Mouse (Mus musculus): ENCODE results near the gene Sowaha. TPM values are rescaled to one million over a fixed set of nuclear protein-coding genes. Genes with fewer than 3 reads are reported as not detected.

Sowaha gene
- polyA plus RNA-seq, 1 experiment from 2014 or later = 1.5 TPM

DNA sequence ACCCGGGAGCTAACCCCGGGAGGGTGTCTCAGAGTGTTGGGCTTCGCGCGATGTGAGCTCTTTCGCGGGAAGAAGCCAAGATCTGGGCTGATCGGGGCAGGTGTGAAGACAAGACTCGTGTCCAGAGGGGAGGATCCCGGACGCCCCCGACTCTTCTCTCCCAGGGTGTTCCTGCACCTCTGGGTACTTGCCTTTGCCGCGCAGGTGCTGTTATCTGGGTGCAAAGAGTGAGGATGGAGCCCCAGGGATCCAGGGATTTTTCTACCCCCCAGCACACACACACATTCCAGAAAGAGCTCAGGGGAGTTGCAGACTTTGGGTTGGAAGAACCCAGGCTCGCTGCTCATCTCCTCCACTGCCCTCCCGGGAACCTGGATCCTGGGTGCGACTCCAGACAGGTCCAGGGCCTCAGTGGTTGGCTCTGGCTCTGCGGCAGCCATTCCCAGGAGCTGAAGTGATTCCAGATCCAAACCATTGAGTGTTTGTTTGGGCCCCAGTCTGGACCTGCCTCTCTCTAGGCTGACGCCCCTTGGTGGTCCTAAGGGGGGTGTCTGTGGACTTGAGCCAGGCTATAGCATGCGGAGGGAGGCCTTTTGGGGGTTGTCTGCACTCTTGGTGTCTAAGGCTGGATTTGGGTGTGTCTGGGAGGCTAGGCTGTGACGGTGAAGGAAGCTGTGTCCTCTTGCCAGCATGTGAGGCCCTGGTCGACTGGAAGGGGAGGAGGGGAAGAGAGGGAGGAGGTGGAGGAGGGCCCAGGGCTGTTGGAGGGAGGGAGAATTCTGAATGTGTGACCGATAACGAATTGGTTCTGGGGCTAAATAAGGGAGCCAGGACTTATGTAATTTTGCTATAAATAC, 40.3 kb upstream of the Sowaha start:
- peak; percentile 51 for ATAC-seq (ENCODE audit: insufficient number of reproducible peaks, low FRiP score, low TSS enrichment, low read depth)
- peak overlapping the region; percentile 93 for H3K27ac ChIP-seq (replicated peaks)
- H3K36me3 ChIP-seq = no peaks in the 10 kb centered on the region
- peaks cover 68% of the 10 kb centered on the region for H3K4me1 ChIP-seq
- no peaks in the 10 kb centered on the region for H3K9me3 ChIP-seq (replicated peaks)
- H3K27me3 ChIP-seq = no peaks in the 10 kb centered on the region
- H3K9ac ChIP-seq = peak overlapping the region; percentile 69
- under 1% methylated on average over 24 of the region's 24 CpGs for WGBS
- peak overlapping the region; percentile 78 for H3K4me2 ChIP-seq (replicated peaks)
- H3K4me3 ChIP-seq (replicated peaks) = peak overlapping the region; percentile 81

DNA sequence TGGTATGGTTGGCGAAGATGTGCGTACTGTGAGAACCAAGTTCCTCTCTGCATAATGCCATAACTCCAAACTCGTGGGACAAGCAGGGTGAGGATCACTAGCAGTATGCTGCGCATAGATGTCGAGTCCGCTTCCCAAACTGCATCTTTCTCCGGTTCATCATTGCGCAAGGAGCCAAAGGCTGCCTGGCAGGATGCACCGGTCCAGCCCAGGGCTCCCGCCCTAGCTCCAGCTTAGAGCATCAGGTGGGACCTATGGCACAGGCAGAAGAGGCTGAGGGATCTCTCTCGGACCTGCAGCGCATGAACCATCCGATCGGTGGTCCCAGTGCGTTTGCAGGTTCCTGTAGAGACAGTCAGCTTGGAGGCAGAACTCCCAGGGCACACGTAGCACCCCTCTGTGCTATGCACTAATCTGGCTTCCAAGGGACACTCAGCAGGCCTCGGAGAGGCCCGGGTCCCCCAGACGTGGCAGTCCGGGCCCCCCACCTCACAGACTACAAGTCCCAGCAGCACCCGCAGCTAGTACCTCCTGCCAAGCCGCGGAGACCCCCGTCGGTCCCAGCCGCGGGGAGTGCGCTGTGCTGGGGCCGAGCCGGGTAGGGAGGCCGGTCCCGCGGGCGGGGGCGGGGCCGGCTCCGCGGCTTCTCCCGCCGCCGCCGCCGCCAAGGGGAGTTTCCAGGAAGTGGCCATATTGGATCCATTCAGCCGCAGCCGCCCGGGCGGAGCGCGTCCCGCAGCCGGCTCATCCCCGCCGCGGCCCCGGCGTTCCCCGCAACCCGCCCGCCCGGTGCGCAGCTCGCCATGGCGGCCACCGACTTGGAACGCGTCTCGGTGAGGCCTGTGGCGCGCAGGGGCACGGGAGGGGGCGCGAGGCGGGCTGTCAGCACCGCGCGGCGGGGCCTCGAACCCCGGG, 39.4 kb upstream of the Sowaha start, which contains the start of gene Sept8:
Gene Sept8 (plus strand): TSS at position 51 of the 915 bp plus-strand sequence.
- Histone ChIP-seq H3K27me3 (no peaks in the 10 kb centered on the region), H3K9me3 (replicated peaks) (no peaks in the 10 kb centered on the region), H3K4me1 (peaks cover 60% of the 10 kb centered on the region), H3K4me3 (replicated peaks) (peak within 1 kb of the TSS; percentile 81), H3K36me3 (no peaks in the 10 kb centered on the region), H3K27ac (replicated peaks) (peak within 1 kb of the TSS; percentile 93), H3K4me2 (replicated peaks) (peak within 1 kb of the TSS; percentile 78), H3K9ac (peak within 1 kb of the TSS; percentile 69)
- ATAC-seq (ENCODE audit: insufficient number of reproducible peaks, low FRiP score, low TSS enrichment, low read depth) = peak; percentile 82
- WGBS = 3% methylated on average over 79 of the region's 79 CpGs

DNA sequence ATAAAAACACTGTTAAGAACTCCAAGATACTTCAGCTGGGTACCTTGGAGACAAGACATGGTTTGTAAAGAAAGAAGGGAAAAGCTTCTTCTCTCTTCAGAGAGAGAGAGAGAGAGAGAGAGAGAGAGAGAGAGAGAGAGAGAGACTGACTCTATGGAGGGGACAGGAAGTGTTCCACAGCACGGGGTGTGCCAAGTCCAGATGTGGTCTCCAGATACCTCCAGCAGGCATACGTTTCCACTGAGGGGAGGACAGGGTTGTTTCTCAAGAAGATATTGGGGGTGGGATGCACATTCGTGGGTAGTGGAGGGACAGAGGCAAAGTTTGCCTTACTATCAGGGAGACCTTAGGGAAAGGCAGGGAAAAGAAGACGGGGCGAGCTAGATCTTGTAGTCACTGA, 38.7 kb upstream of the Sowaha start:
- no peaks in the 10 kb centered on the region for H3K27me3 ChIP-seq
- H3K4me3 ChIP-seq (replicated peaks) = peak overlapping the region; percentile 81
- H3K9me3 ChIP-seq (replicated peaks) = no peaks in the 10 kb centered on the region
- H3K9ac ChIP-seq = peak overlapping the region; percentile 69; the same call in 1 of the 2 replicates
- H3K4me1 ChIP-seq = peaks cover 54% of the 10 kb centered on the region
- no peak for ATAC-seq (ENCODE audit: insufficient number of reproducible peaks, low FRiP score, low TSS enrichment, low read depth)
- 37% methylated on average over 5 of the region's 5 CpGs for WGBS
- peak overlapping the region; percentile 78 for H3K4me2 ChIP-seq (replicated peaks)
- no peaks in the 10 kb centered on the region for H3K36me3 ChIP-seq
- peak overlapping the region; percentile 93 for H3K27ac ChIP-seq (replicated peaks)

DNA sequence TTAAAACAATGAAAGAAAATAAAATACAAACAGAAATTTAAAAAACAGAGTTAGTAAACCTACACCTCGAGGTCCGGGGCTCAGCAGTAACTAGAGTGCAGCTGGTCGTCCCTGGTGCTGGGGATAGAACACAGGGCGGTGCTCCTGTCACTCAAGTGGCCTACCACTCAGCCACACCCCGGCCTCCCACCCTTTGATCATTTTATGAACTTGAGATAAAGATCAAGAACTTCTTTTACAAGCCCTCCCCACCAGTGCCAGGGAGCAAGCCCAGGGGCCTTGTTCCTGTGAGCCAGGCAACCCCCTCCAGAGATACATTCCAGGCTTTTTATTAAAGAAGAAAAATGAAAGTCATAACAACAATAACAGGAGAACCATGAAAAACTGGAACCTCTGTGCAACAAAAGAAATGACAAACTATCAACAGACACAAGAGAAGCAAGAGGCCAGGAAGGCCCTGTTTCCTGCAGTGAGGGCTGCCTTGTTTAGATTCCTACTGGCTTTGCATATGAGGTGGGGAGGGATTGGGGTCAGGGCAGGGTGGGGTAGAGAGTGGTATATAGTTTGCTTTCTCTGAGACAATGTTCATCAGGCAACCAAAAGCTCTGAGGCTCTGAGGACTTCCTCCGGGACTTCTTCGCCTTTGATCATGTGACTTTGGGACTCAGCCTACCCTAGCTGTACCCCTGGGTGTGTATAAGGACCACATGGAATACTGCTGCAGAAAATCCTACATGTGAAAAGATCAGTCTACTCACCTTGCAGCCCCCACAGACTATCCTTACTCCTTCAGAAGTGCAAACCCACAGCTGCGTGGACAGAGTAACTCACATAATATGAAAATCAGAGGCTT, 36.9 kb upstream of the Sowaha start:
- H3K4me2 ChIP-seq (replicated peaks) = no peak overlapping the region
- WGBS = 47% methylated on average over 8 of the region's 8 CpGs
- H3K4me1 ChIP-seq = peaks cover 37% of the 10 kb centered on the region
- no peak overlapping the region for H3K4me3 ChIP-seq (replicated peaks)
- no peaks in the 10 kb centered on the region for H3K36me3 ChIP-seq
- ATAC-seq (ENCODE audit: insufficient number of reproducible peaks, low FRiP score, low TSS enrichment, low read depth) = no peak
- peak overlapping the region; percentile 28; the same call in 1 of the 2 replicates for H3K27ac ChIP-seq (replicated peaks)
- no peak overlapping the region for H3K9ac ChIP-seq
- H3K27me3 ChIP-seq = no peaks in the 10 kb centered on the region
- no peaks in the 10 kb centered on the region for H3K9me3 ChIP-seq (replicated peaks)

DNA sequence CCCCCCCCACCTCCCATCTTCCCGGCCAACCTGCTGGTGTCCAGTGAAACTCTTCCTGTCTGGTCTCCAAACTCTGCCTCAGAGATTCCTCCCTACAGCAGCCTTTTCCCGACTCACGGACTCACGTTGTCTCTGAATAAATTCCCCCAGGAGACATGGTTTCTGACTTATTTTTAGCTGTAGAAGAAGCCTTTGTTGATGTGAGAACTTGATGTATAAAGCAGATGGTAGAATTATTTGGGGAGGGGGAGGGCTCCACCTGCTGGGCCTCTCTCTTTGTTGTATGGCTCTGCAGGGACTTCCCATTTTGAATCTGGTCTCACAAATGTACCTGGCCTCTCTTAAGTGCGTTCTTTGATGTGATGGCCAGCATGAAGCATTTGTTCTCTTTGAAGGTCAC, 30.3 kb upstream of the Sowaha start:
- Histone ChIP-seq H3K4me3 (replicated peaks) (no peak overlapping the region), H3K9ac (no peak overlapping the region), H3K4me1 (no peaks in the 10 kb centered on the region), H3K27me3 (no peaks in the 10 kb centered on the region), H3K27ac (replicated peaks) (no peak overlapping the region), H3K9me3 (replicated peaks) (no peaks in the 10 kb centered on the region), H3K4me2 (replicated peaks) (no peak overlapping the region), H3K36me3 (no peaks in the 10 kb centered on the region)
- no peak for ATAC-seq (ENCODE audit: insufficient number of reproducible peaks, low FRiP score, low TSS enrichment, low read depth)
- WGBS = 50% methylated on average over 5 of the region's 5 CpGs

DNA sequence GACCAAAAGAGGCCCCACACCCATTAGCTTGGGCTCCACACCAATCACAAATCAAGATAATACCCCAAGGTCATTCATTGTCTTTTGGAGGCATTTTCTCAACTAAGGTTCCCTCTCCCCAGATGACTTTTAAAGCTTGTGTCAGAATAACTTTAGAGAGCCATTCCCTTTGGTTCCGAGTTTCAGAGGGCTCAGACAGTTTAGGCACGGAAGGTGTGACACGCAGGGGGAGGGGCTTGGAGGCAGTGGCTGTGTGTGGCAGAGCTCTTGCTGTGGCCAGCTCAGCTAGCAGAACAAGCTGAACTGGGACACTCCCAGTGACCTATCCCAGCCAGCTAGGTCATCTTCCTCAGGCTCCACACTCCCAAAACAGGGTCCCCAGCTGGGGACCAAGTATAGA, 28.5 kb upstream of the Sowaha start:
- Histone ChIP-seq H3K9ac (no peak overlapping the region), H3K9me3 (replicated peaks) (no peaks in the 10 kb centered on the region), H3K27me3 (no peaks in the 10 kb centered on the region), H3K27ac (replicated peaks) (no peak overlapping the region), H3K4me2 (replicated peaks) (no peak overlapping the region), H3K4me1 (peaks cover 3% of the 10 kb centered on the region; the same call in 1 of the 2 replicates), H3K4me3 (replicated peaks) (no peak overlapping the region), H3K36me3 (no peaks in the 10 kb centered on the region)
- no peak for ATAC-seq (ENCODE audit: insufficient number of reproducible peaks, low FRiP score, low TSS enrichment, low read depth)
- 51% methylated on average over 3 of the region's 3 CpGs for WGBS

DNA sequence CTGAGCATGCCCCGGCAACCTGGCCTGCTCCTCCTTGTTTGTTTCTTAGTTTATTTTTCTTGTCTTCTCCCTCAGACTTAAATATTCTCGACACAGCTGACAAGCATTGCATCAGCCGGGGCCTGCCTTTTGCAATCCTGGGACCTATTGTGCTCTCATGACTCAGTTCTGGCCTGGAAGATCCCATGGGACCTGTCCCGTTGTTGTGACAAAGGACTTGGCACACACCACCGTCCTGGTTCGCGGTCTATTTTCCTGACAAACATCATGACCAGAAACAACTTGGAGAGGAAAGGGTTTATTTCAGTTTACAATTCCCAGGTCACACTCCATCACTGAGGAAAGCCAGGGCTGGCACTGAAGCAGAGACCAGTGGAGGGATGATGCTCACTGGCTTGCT, 28.1 kb upstream of the Sowaha start:
- ATAC-seq (ENCODE audit: insufficient number of reproducible peaks, low FRiP score, low TSS enrichment, low read depth) = no peak
- Histone ChIP-seq H3K36me3 (no peaks in the 10 kb centered on the region), H3K4me3 (replicated peaks) (no peak overlapping the region), H3K4me2 (replicated peaks) (no peak overlapping the region), H3K9me3 (replicated peaks) (no peaks in the 10 kb centered on the region), H3K27me3 (no peaks in the 10 kb centered on the region), H3K27ac (replicated peaks) (no peak overlapping the region), H3K4me1 (peaks cover 3% of the 10 kb centered on the region; the same call in 1 of the 2 replicates), H3K9ac (no peak overlapping the region)
- 62% methylated on average over 7 of the region's 7 CpGs for WGBS

DNA sequence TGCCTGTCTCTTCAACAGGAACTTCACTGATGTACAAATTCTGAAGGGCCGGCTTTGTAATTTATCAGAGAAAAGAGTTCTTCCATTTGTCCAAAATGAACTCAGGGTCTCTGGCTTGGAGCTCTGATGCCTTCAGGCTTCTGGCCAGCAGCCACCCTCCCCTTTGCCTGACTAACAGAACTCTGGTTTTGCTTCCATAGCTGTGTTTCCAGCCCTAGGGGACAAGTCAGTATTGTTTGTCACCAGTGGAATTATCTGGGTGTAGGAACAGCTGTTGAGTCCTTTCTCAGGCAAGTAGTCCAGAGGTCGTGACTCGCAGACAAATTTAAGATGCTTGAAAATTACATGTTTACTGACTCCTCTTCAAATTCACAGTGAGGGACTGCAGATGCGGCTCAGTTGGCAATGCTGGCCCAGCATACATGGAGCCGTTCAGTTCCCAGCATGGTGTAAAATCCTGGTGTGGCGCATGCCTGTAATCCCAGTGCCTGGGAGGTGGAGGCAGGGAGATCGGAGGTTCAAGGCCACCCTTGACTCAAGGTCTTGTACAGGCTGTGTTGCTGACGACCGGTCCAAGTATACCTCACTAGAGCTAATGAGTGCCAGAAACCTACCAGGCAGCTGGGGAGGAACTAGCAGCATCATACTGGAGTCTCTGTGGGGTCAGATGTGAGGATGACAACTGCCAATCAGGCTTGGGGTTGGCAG, 27.2 kb upstream of the Sowaha start:
- Histone ChIP-seq H3K27ac (replicated peaks) (no peak overlapping the region), H3K9ac (no peak overlapping the region), H3K4me2 (replicated peaks) (no peak overlapping the region), H3K36me3 (no peaks in the 10 kb centered on the region), H3K4me1 (peaks cover 3% of the 10 kb centered on the region; the same call in 1 of the 2 replicates), H3K27me3 (no peaks in the 10 kb centered on the region), H3K9me3 (replicated peaks) (no peaks in the 10 kb centered on the region), H3K4me3 (replicated peaks) (no peak overlapping the region)
- ATAC-seq (ENCODE audit: insufficient number of reproducible peaks, low FRiP score, low TSS enrichment, low read depth) = no peak
- WGBS = 76% methylated on average over 9 of the region's 9 CpGs

DNA sequence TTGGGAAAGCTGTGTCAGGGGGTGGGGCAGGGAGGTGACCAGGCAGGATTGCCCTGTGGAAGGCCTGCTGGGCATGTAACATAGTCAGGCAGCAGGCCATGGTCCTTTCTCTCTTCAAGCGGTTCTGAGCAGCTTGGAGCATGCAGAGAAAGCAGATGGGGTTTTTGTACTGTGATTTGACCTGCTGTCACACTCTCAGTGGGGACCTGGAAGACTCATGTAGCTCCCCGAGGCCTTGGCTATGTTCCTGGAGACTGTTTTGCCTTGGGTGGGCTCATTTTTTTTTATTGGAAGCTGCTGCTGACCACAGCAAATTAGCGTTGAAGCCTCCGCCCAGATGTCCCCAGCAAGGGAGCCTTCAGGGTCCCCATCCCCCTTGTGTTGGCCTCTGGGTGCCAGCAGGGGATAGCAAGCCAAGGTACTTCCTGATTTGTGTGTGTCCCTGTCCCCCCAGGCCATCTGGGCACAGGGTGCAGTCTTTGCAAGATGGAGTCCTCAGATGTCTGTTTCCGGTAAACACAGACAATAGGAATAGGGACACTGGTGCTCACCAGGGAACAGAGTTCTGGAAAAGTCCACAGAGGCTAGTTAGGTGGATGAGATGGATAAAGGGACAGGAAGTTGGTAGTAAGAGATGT, 25.1 kb upstream of the Sowaha start:
- H3K9me3 ChIP-seq (replicated peaks) = no peaks in the 10 kb centered on the region
- H3K36me3 ChIP-seq = no peaks in the 10 kb centered on the region
- no peak for ATAC-seq (ENCODE audit: insufficient number of reproducible peaks, low FRiP score, low TSS enrichment, low read depth)
- no peak overlapping the region for H3K4me3 ChIP-seq (replicated peaks)
- H3K27me3 ChIP-seq = no peaks in the 10 kb centered on the region
- WGBS = 53% methylated on average over 5 of the region's 5 CpGs
- peaks cover 11% of the 10 kb centered on the region for H3K4me1 ChIP-seq
- no peak overlapping the region for H3K27ac ChIP-seq (replicated peaks)
- no peak overlapping the region for H3K4me2 ChIP-seq (replicated peaks)
- no peak overlapping the region for H3K9ac ChIP-seq

DNA sequence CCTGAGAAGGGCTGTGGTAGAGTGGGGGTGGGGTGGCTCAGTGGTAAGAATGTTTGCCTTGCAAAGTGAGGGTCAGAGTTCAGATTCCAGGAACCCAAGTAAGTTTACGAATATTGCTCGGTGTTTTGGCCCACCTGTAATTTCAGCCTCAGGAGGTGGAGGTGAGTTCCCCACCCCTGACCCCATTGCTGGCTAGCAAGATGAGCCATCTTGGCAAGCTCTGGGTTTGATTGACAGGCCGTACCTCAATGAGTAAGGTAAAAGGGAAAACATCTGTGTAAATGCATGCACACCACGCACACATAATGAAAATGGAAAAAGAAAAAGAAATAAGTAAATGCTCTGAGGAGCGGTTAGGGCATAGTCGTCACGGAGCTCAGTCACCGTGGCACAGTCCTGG, 24.3 kb upstream of the Sowaha start:
- no peak overlapping the region for H3K9ac ChIP-seq
- H3K27ac ChIP-seq (replicated peaks) = no peak overlapping the region
- H3K4me3 ChIP-seq (replicated peaks) = no peak overlapping the region
- no peaks in the 10 kb centered on the region for H3K27me3 ChIP-seq
- no peak for ATAC-seq (ENCODE audit: insufficient number of reproducible peaks, low FRiP score, low TSS enrichment, low read depth)
- H3K4me2 ChIP-seq (replicated peaks) = no peak overlapping the region
- H3K36me3 ChIP-seq = no peaks in the 10 kb centered on the region
- WGBS = 84% methylated on average over 8 of the region's 8 CpGs
- peaks cover 11% of the 10 kb centered on the region for H3K4me1 ChIP-seq
- H3K9me3 ChIP-seq (replicated peaks) = no peaks in the 10 kb centered on the region

All from embryonic facial prominence, embryonic 15.5 days (tissue).